Mouse (Mus musculus) embryonic facial prominence, embryonic 15.5 days (tissue): ENCODE data around the gene Mon1a. TPM values are rescaled to one million over a fixed set of nuclear protein-coding genes. Genes with fewer than 3 reads are reported as not detected.

Experiments
- ATAC-seq: fragments of 200-750 bp; cut with Nextera tagmentation; 2 replicates; pipeline ENCODE4 v1.8.0; 2017; ENCODE audit warnings: low read depth, moderate TSS enrichment; ENCODE audit not compliant: insufficient number of reproducible peaks, low FRiP score, low TSS enrichment
- H3K27ac ChIP-seq: fragments of 300-500 bp; sonication (generic); replicated peaks from 2 replicates; pipeline ENCODE4 v1.5.1; 2015; ENCODE audit warnings: mild to moderate bottlenecking, inconsistent platforms
- H3K27me3 ChIP-seq: fragments of 300-500 bp; sonication (generic); 2 replicates; pipeline ENCODE4 v1.6.1; 2015; ENCODE audit warnings: inconsistent platforms
- H3K36me3 ChIP-seq: fragments of 300-500 bp; sonication (generic); 2 replicates; pipeline ENCODE4 v1.6.1; 2015; ENCODE audit warnings: mild to moderate bottlenecking, inconsistent platforms
- H3K4me1 ChIP-seq: fragments of 300-500 bp; sonication (generic); 2 replicates; pipeline ENCODE4 v1.6.1; 2015; ENCODE audit warnings: inconsistent platforms
- H3K4me2 ChIP-seq: fragments of 300-500 bp; sonication (generic); replicated peaks from 2 replicates; pipeline ENCODE4 v1.6.1; 2015; ENCODE audit warnings: mild to moderate bottlenecking, inconsistent platforms
- H3K4me3 ChIP-seq: fragments of 300-500 bp; sonication (generic); replicated peaks from 2 replicates; pipeline ENCODE4 v1.5.1; 2015; ENCODE audit warnings: mild to moderate bottlenecking, inconsistent platforms
- H3K9ac ChIP-seq: fragments of 300-500 bp; sonication (generic); 2 replicates; pipeline ENCODE4 v1.6.1; 2015; ENCODE audit warnings: inconsistent platforms
- H3K9me3 ChIP-seq: fragments of 300-500 bp; sonication (generic); replicated peaks from 2 replicates; pipeline ENCODE4 v1.6.1; 2016; ENCODE audit warnings: inconsistent platforms
- WGBS: fragments of 180-500 bp; shearing (Covaris S2); methylation state at CpG from one replicate; pipeline ENCODE4 v1.1.7; 2015; 5-methylcytosine and 5-hydroxymethylcytosine counted together
- polyA plus RNA-seq: library from polyadenylated mRNA; unstranded; fragments of >200 nt; fragmentation: Nextera tagmentation; extraction: Ambion mirVana; gene quantifications from 2 replicates; pipeline ENCODE4 v1.2.1, GENCODE M21; 2015

Mon1a gene
- polyA plus RNA-seq, 1 experiment from 2014 or later, result 17.2 TPM

- Histone ChIP-seq H3K4me1 (peaks cover 20% of the 10 kb centered on the region), H3K36me3 (no peaks in the 10 kb centered on the region), H3K9ac (peak within 1 kb of the TSS; percentile 43), H3K4me2 (peak within 1 kb of the TSS; percentile 81), H3K9me3 (no peaks in the 10 kb centered on the region), H3K4me3 (peak within 1 kb of the TSS; percentile 69), H3K27me3 (no peaks in the 10 kb centered on the region), H3K27ac (peak within 1 kb of the TSS; percentile 82)
- ATAC-seq, result no peak
- WGBS, result 82% methylated on average over 10 of the region's 10 CpGs
Measured at GRCm38 (mm10) chr9:107949922-107950235, 61.9 kb downstream of the Mon1a start, which contains the start of gene Traip. TSS of gene Traip (plus strand) at chr9:107950136.

GRCm38 (mm10) chr9:107950460-107951355 is 62.8 kb downstream of the Mon1a start:
- Histone ChIP-seq H3K27me3 (no peaks in the 10 kb centered on the region), H3K4me1 (peaks cover 20% of the 10 kb centered on the region), H3K9ac (peak overlapping the region; percentile 43), H3K9me3 (no peaks in the 10 kb centered on the region), H3K4me2 (peak overlapping the region; percentile 81), H3K4me3 (peak overlapping the region; percentile 69), H3K36me3 (no peaks in the 10 kb centered on the region), H3K27ac (peak overlapping the region; percentile 82)
- 12% methylated on average over 45 of the region's 45 CpGs for WGBS
- peak; percentile 90 for ATAC-seq

Other genes with a start within 250 kb of the Mon1a start
- 3.7 and 4.2 TPM in 2 replicates for gene Slc38a3, start 218.6 kb upstream of the Mon1a start, polyA plus RNA-seq
- 1.9 and 3.4 TPM in 2 replicates for gene Gnat1, start 208.4 kb upstream of the Mon1a start, polyA plus RNA-seq
- gene Sema3f, start 177.7 kb upstream of the Mon1a start, polyA plus RNA-seq, result 40.6 and 44.6 TPM in 2 replicates
- 198 and 218 TPM in 2 replicates for gene Rbm5, start 117.2 kb upstream of the Mon1a start, polyA plus RNA-seq
- gene Rbm6, start 14.9 kb upstream of the Mon1a start, polyA plus RNA-seq, result 75.7 and 77.6 TPM in 2 replicates
- 7.4 and 7.7 TPM in 2 replicates for gene Mst1r, start 18.7 kb downstream of the Mon1a start, polyA plus RNA-seq
- not detected in 2 replicates for gene Actl11, start 40.3 kb downstream of the Mon1a start, polyA plus RNA-seq
- 5.9 and 6.0 TPM in 2 replicates for gene Camkv, start 47.5 kb downstream of the Mon1a start, polyA plus RNA-seq
- 16.6 and 18.7 TPM in 2 replicates for gene Traip, start 62.0 kb downstream of the Mon1a start, polyA plus RNA-seq
- 22.4 and 28.0 TPM in 2 replicates for gene Uba7, start 87.4 kb downstream of the Mon1a start, polyA plus RNA-seq
- 6.4 and 6.9 TPM in 2 replicates for gene Gm20661, start 94.9 kb downstream of the Mon1a start, polyA plus RNA-seq
- gene Inka1, start 97.7 kb downstream of the Mon1a start, polyA plus RNA-seq, result 90.4 and 97.1 TPM in 2 replicates
- gene Cdhr4, start 104.3 kb downstream of the Mon1a start, polyA plus RNA-seq, result 9.5 and 12.7 TPM in 2 replicates
- gene Gm20662, start 108.2 kb downstream of the Mon1a start, polyA plus RNA-seq, result 0.52 and 0.64 TPM in 2 replicates
- 67.9 and 68.7 TPM in 2 replicates for gene Ip6k1, start 114.3 kb downstream of the Mon1a start, polyA plus RNA-seq
- gene Gmppb, start 161.1 kb downstream of the Mon1a start, polyA plus RNA-seq, result 38.4 and 40.5 TPM in 2 replicates
- 4.0 and 5.0 TPM in 2 replicates for gene Amigo3, start 165.0 kb downstream of the Mon1a start, polyA plus RNA-seq
- 3.1 and 3.5 TPM in 2 replicates for gene Mst1, start 192.3 kb downstream of the Mon1a start, polyA plus RNA-seq
- 28.7 and 34.9 TPM in 2 replicates for gene Rnf123, start 195.2 kb downstream of the Mon1a start, polyA plus RNA-seq
- 48.3 and 51.2 TPM in 2 replicates for gene Apeh, start 206.5 kb downstream of the Mon1a start, polyA plus RNA-seq